Mouse (Mus musculus) frontal cortex, adult 2 months (tissue): Measurements from ENCODE around the gene Rnf212b. TPM values are rescaled to one million over a fixed set of nuclear protein-coding genes. Genes with fewer than 3 reads are reported as not detected.
A peak's percentile ranks its signal among the peaks of the same experiment; 100 is the strongest.

ENCODE experiments used
- DNase-seq, 2 experiments: peaks; one replicate each; pipeline ENCODE4 v3.0.0; 2022; ENCODE audit warnings: low spot score in 1 of 2; ENCODE audit errors: extremely low spot score in 1 of 2
- polyA plus RNA-seq: library from polyadenylated mRNA; depleted of rRNA; stranded (reverse); fragments of >200 nt; gene quantifications from 2 replicates; pipeline ENCODE4 v1.2.3, GENCODE M21; 2012

Gene Rnf212b
- polyA plus RNA-seq, 1 experiment, result not detected

GRCm38 (mm10) chr14:54793894-54794830, 19.8 kb upstream of the Rnf212b start:
- no peak for DNase-seq

- no peak for DNase-seq
Observed at GRCm38 (mm10) chr14:54795901-54796300, 18.0 kb upstream of the Rnf212b start.

DNA sequence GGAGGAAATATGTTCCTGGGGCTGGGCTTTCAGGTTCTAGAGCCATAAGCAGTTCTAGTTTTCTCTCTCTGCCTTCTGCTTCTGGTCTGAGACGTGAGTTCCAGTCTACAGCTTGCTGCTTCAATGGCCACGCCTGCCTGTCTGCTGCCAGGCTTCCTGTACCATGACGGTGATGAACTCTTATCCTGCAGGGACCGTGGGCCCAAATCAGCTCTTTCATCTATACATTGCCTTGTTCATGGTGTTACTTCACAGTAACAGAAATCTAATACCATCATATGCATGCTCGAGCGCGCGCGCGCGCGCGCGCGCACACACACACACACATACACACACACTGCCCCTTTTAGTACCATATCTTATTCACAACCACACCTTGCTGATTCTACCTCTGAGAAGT, 17.2 kb upstream of the Rnf212b start:
- DNase-seq, result no peak

GRCm38 (mm10) chr14:54799686-54800085, 14.3 kb upstream of the Rnf212b start:
- DNase-seq, result no peak

DNA sequence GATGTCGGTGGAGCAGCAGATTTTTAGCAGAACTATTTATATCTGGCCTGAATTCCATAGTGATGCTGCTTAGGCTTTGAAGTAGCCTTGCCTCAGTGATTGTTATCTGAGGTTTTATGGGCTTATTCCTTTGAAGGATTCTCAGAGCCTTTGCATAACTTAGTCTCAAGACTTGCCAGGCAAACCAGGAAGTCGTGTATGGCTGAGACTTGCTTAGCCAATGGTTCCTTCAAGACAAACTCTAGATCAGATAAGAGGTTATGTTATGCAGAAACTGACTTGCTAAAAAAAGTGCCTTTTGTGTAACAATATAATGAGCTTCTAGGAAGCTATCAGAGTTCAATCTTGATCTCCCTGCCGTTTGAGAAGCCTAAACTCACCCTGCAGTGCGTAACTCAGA, 11.5 kb upstream of the Rnf212b start:
- no peak for DNase-seq

DNA sequence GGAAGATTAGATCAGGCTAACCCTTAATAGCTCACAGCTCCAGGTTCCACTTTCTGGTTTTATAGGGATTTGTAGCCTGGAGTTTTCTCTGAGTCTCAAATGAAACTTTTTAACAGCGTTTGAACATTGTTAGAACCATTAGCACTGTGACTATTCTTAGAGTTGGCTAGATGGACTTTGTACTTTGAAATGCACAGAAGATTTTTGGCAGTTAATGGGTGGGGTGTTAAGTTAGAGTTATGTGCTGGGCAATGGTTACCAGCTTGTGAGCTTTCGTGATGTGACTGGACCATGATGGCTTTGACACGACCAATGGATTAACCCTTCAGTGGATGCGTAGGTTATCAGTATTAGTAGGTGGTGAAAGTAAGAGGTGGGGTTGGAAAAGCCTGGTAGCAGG, 7.8 kb upstream of the Rnf212b start:
- no peak for DNase-seq

GRCm38 (mm10) chr14:54808718-54809667, 4.9 kb upstream of the Rnf212b start:
- peak in 1 of 2 experiments; percentile 17 for DNase-seq

GRCm38 (mm10) chr14:54809668-54810033, 4.3 kb upstream of the Rnf212b start:
- no peak for DNase-seq

- DNase-seq, result no peak
Observed at GRCm38 (mm10) chr14:54815737-54816136, 1.8 kb downstream of the Rnf212b start.

DNA sequence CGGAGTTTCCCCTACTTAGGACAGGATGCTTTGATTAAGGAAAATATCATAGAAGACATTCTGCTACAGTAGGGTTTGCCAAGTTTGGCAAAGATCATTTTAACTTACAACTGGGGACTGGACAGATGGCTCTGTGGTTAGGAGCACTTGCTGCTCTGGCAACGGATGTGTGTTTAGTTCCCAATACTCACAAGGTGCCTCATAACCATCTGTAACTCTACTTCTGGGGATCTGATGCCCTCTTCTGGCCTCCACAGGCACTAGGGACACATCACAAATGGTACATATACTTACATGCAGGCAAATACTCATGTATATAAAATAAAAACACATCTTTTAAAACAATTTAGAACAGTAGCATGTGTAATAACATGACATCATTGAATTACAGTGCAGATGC, 3.9 kb downstream of the Rnf212b start:
- peak in 1 of 2 experiments; percentile 38 for DNase-seq

DNA sequence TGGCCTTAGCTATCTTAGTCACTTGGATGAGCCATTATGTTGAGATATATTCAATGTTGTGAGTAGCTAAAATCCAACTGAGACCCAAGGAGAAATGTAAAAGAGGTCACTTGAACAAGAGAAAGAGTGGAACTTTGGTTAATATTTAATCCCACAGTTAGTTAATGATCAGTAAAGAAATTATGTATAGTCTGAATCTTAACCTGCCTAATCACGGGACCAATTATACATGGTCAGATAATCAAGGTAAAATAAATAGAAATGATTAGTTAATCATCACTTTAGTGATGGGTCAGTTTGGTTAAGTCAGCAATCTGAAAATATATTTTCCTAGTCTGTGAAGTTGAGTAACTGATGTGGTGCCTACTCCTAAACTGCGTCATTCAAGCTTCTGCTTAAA, 8.4 kb downstream of the Rnf212b start:
- DNase-seq, result no peak

- DNase-seq, result no peak
Observed at GRCm38 (mm10) chr14:54823716-54824115, 9.8 kb downstream of the Rnf212b start.

GRCm38 (mm10) chr14:54843461-54843860, 29.5 kb downstream of the Rnf212b start:
- peak in 1 of 2 experiments; percentile 57 for DNase-seq

DNA sequence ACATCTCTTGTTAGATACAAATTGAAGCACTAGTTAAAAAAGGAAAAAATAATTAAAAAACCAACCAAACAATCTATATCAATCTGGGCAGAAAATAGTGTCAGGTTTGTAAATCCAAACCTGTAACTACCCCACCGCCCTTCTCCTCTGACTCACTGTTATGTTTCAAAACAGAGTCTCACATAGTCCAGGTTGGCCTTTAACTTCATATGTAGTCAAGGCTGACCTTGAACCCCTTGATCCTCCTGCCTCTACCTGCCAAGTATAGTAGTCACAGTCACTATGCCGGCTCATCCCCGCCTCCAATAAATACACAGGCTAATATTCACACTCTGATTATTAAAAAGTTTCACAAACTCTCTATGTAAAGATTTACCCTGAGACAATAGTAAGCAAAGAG, 41.8 kb downstream of the Rnf212b start:
- DNase-seq, result no peak

- DNase-seq, result no peak
Observed at GRCm38 (mm10) chr14:54856703-54857102, 42.8 kb downstream of the Rnf212b start.

DNA sequence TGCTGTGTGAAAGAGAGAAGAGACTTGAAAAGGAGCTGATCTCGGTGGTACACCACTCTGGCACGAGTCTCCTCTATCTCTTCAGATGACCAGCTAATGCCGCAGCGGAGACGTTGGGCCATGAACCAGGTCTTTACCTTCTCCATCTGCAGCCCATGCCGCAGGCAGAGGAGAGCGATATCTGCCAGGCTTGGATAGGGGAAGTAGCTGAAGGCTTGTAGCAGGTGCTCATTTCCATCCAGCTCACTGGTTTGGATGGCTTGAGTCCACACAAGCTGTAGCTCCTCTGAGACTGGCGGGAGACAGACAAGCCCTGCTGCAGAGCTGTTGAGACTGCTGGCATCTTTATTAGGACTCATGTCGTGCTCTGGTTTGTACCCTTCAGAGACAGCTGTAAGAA, 44.0 kb downstream of the Rnf212b start:
- no peak for DNase-seq

DNA sequence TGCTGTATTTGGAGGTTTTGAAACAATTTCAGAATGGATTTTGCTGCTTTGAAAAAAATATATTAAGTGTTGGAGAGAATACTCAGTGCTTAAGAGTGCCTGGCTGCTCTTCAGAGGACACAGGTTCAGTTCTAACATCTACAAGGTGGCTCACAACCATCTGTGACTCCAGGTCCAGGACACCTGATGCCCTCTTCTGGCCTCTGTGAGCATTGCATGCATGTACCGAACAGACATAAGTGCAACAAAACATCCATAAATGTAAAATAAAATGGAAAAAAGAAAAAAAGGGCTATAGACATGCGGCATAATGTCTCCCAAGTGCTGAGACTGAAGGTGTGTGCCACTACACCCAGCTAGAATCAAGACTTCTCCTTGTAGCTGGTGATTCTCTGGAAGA, 46.6 kb downstream of the Rnf212b start:
- DNase-seq, result peak; percentile 44 to 86

GRCm38 (mm10) chr14:54863501-54864312, 49.8 kb downstream of the Rnf212b start:
- peak; percentile 85 to 95 for DNase-seq

DNA sequence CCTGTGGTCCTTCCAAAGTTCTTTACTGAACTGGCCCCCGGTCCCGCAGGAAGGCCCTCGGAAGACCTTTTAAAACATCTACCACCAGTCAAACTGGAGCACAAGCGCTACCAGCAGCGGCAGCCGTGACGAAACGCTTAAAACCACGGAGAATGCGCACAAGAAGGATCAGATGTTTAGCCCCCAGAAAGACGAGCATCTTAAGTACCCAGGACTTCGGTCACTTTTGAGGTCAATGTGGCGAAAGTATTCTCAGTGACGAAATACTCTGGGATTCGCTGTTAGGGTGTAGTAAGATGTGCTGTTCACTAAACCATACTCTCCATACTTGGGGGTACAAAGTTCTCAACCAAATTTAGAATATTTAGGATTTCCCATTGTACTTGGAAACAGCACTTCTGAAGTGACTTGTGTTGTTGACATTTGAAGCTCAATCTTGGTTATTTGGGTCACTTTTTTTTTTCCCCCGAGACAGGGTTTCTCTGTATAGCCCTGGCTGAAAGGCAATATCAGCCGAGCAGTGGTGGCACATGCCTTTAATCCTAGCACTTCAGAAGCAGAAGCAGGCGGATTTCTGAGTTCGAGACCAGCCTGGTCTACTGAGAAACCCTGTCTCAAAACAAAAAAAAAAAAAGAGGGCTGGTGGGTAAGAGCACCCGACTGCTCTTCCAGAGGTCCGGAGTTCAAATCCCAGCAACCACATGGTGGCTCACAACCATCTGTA, 50.5 kb downstream of the Rnf212b start:
- no peak for DNase-seq

DNA sequence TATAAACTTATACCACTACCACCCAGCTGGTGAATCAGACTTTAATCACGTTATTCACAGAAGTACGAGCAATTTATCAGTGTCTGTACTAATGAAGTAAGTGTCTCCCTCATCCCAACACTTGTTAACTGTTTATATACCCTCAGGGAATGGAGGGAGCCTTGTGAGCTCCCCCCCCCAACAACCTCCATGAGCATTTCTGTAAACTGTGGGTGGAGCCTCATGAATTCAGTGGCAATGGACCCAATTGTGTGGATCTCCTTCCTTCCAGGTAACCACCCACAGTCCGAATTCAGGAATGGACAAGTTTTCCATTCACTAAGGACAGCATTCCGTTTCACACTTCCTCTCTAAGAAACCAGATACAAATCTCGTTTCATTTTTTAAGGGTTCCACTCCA, 51.7 kb downstream of the Rnf212b start:
- no peak for DNase-seq
